20 mouse cellular contexts compared by ENCODE assay signal in the genomic region with DNA sequence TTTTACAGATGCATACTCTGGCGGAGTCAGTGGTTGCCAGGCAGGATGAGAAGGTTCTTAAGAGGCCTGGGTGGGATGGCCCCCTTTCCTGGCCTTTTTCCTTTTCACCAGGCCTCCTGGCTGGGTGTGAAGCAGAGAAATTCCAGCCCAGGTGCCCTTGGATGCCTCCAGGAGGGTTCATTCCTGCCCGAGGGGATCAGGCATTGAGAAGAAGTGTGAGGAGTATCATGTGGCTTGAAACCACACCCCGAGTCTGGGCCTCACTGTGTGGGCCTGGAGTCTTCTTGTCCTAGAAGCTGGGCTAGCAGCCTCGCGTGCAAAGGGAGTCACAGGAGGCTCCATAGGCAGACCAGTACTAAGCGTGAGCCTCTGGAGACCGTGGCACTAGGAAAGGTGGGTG. TPM values are rescaled to one million over a fixed set of nuclear protein-coding genes. Genes with fewer than 3 reads are reported as not detected.
DNase-seq lines count a peak whose midpoint lies in the region; ATAC-seq and TF ChIP-seq lines count a peak whose summit lies in the region.
"Had no signal": no experiment of that assay in that cellular context is flagged by ENCODE, and none has a peak within 500 bp of the region (broad histone marks: within the 10 kb centered on the region; RNA-seq: fewer than 3 reads in every experiment).

No protein-coding gene starts in this region.

- DNase-seq in forebrain, embryonic 10.5 days (ENCODE audit: extremely low spot score, low spot score): no peak
- no peak for DNase-seq in forebrain, embryonic 11.5 days (ENCODE audit: low spot score)
- DNase-seq in kidney, postnatal 36 days: no peak
- DNase-seq in MEL (ENCODE audit: low read depth, low spot score): peak; percentile 66
- no peak for DNase-seq in liver, embryonic 14.5 days (ENCODE audit: low read depth in 3 of 3, low spot score in 3 of 3)
- DNase-seq in ovary, postnatal 10 days (ENCODE audit: low spot score): no peak
- DNase-seq in spleen, postnatal 14 days (ENCODE audit: low spot score in 2 of 2): no peak
- DNase-seq: adrenal gland, adult 8-10 months; cerebellum, adult 11-12 months; gastrocnemius, postnatal 14 days; kidney, adult 11 months; kidney, postnatal 14 days; lung, embryonic 14.5 days; thymus, postnatal 25 days had no signal

- TF ChIP-seq POLR2A in MEL (IDR thresholded peaks at IDR 0.05; ENCODE audit: control insufficient read depth in 1 of 2, insufficient read depth in 1 of 2, low read depth in 1 of 2, low read length in 2 of 2, poor library complexity in 1 of 2): no peak

- ATAC-seq in forebrain, embryonic 11.5 days (replicated peaks; ENCODE audit: low FRiP score): no peak
- ATAC-seq in kidney, embryonic 15.5 days (replicated peaks; ENCODE audit: low FRiP score): no peak
- ATAC-seq in liver, embryonic 14.5 days (ENCODE audit: insufficient read depth): peak; percentile 44

- H3K4me3 ChIP-seq in forebrain, embryonic 10.5 days: no peak overlapping the region
- no peak overlapping the region for H3K4me3 ChIP-seq in forebrain, embryonic 11.5 days (ENCODE audit: low read depth, low read length)
- no peak overlapping the region for H3K4me3 ChIP-seq in kidney, embryonic 15.5 days (replicated peaks)
- H3K4me3 ChIP-seq in MEL (ENCODE audit: control insufficient read depth in 1 of 2, insufficient read depth in 1 of 2, low read depth in 2 of 2, low read length in 2 of 2): no peak overlapping the region
- no peak overlapping the region for H3K4me3 ChIP-seq in liver, embryonic 14.5 days (ENCODE audit: insufficient read depth in 1 of 2, low read depth in 2 of 2, low read length in 2 of 2)
- H3K4me3 ChIP-seq: heart, embryonic 12.5 days; hindbrain, embryonic 15.5 days; megakaryocyte, embryonic 14.5 days; stomach, embryonic 15.5 days had no signal

- TF ChIP-seq EP300 in MEL (IDR thresholded peaks at IDR 0.05; ENCODE audit: low read depth in 1 of 2, low read length in 2 of 2): 0 out of 4 replicates have a peak, but pooled peaks of 1 of the 2 experiments have one; percentile 15
- no peak for TF ChIP-seq EP300 in liver, embryonic 14.5 days (IDR thresholded peaks at IDR 0.05; ENCODE audit: low read depth)

- TF ChIP-seq CTCF in MEL (IDR thresholded peaks at IDR 0.05 in 2 of 3, conservative IDR thresholded peaks at IDR 0.05 in 1 of 3; ENCODE audit: control insufficient read depth in 1 of 3, insufficient read depth in 1 of 3, low read depth in 2 of 3, low read length in 3 of 3, poor library complexity in 1 of 3, severe bottlenecking in 1 of 3): no peak
- TF ChIP-seq CTCF in liver, embryonic 14.5 days (IDR thresholded peaks at IDR 0.05; ENCODE audit: low read depth): no peak

- H3K27ac ChIP-seq in forebrain, embryonic 10.5 days: peak overlapping the region; percentile 59
- no peak overlapping the region for H3K27ac ChIP-seq in forebrain, embryonic 11.5 days (ENCODE audit: low read depth, low read length)
- 0 out of 2 replicates have a peak overlapping the region, but pooled peaks have one; percentile 45 for H3K27ac ChIP-seq in kidney, embryonic 15.5 days
- peak overlapping the region; percentile 97 for H3K27ac ChIP-seq in MEL (ENCODE audit: control insufficient read depth, low read depth, low read length)
- peak overlapping the region; percentile 49 for H3K27ac ChIP-seq in liver, embryonic 14.5 days
- H3K27ac ChIP-seq: hindbrain, embryonic 15.5 days; stomach, embryonic 15.5 days had no signal

- peaks cover 48% of the 10 kb centered on the region for H3K4me1 ChIP-seq in forebrain, embryonic 10.5 days
- H3K4me1 ChIP-seq in forebrain, embryonic 11.5 days (replicated peaks; ENCODE audit: control insufficient read depth, insufficient read depth, low read length): peaks cover 15% of the 10 kb centered on the region; the same call in 1 of the 2 replicates
- peaks cover 55% of the 10 kb centered on the region for H3K4me1 ChIP-seq in kidney, embryonic 15.5 days
- peaks cover 35 to 57% of the 10 kb centered on the region in 2 experiments for H3K4me1 ChIP-seq in MEL (ENCODE audit: control insufficient read depth in 1 of 2, insufficient read depth in 2 of 2, low read length in 2 of 2)
- H3K4me1 ChIP-seq in liver, embryonic 14.5 days (replicated peaks; ENCODE audit: control insufficient read depth in 2 of 2, insufficient read depth in 2 of 2, low read length in 1 of 2): peaks cover 48 to 56% of the 10 kb centered on the region in 2 experiments

- no peaks in the 10 kb centered on the region for H3K9me3 ChIP-seq in forebrain, embryonic 10.5 days
- no peaks in the 10 kb centered on the region for H3K9me3 ChIP-seq in forebrain, embryonic 11.5 days (ENCODE audit: control insufficient read depth, low read length)
- no peaks in the 10 kb centered on the region for H3K9me3 ChIP-seq in kidney, embryonic 15.5 days (replicated peaks)
- no peaks in the 10 kb centered on the region for H3K9me3 ChIP-seq in MEL (replicated peaks; ENCODE audit: insufficient read depth, low read length)
- no peaks in the 10 kb centered on the region for H3K9me3 ChIP-seq in liver, embryonic 14.5 days (ENCODE audit: control insufficient read depth, low read length)
- H3K9me3 ChIP-seq: heart, embryonic 12.5 days; hindbrain, embryonic 15.5 days; megakaryocyte, embryonic 14.5 days; stomach, embryonic 15.5 days had no signal

- TF ChIP-seq RAD21 in MEL (IDR thresholded peaks at IDR 0.05; ENCODE audit: low read depth, low read length): no peak

- H3K36me3 ChIP-seq in forebrain, embryonic 10.5 days (replicated peaks): peaks cover 29% of the 10 kb centered on the region
- H3K36me3 ChIP-seq in forebrain, embryonic 11.5 days (ENCODE audit: control insufficient read depth, insufficient read depth, low read length): peaks cover 6% of the 10 kb centered on the region; the same call in 1 of the 2 replicates
- H3K36me3 ChIP-seq in kidney, embryonic 15.5 days: peaks cover 19% of the 10 kb centered on the region
- peaks cover 1 to 49% of the 10 kb centered on the region in 2 experiments for H3K36me3 ChIP-seq in MEL (ENCODE audit: control insufficient read depth in 1 of 2, insufficient read depth in 2 of 2, low read length in 2 of 2)
- H3K36me3 ChIP-seq in liver, embryonic 14.5 days (replicated peaks; ENCODE audit: control insufficient read depth, insufficient read depth, low read depth): no peaks in the 10 kb centered on the region; the same call in 1 of the 2 replicates

- H3K27me3 ChIP-seq in forebrain, embryonic 10.5 days (ENCODE audit: poor library complexity, severe bottlenecking): no peaks in the 10 kb centered on the region
- no peaks in the 10 kb centered on the region for H3K27me3 ChIP-seq in forebrain, embryonic 11.5 days (ENCODE audit: control insufficient read depth, insufficient read depth, low read length)
- no peaks in the 10 kb centered on the region for H3K27me3 ChIP-seq in kidney, embryonic 15.5 days
- H3K27me3 ChIP-seq in MEL (ENCODE audit: control insufficient read depth in 1 of 2, insufficient read depth in 2 of 2, low read length in 2 of 2): no peaks in the 10 kb centered on the region
- H3K27me3 ChIP-seq in liver, embryonic 14.5 days (ENCODE audit: control insufficient read depth, insufficient read depth, low read length): no peaks in the 10 kb centered on the region
- H3K27me3 ChIP-seq: CH12.LX; heart, embryonic 12.5 days; hindbrain, embryonic 15.5 days; megakaryocyte, embryonic 14.5 days; stomach, embryonic 15.5 days had no signal

- WGBS in forebrain, embryonic 10.5 days: 68% methylated on average over 7 of the region's 7 CpGs
- WGBS in forebrain, embryonic 11.5 days: 71% methylated on average over 7 of the region's 7 CpGs
- 66% methylated on average over 7 of the region's 7 CpGs for WGBS in kidney, embryonic 15.5 days
- 26% methylated on average over 7 of the region's 7 CpGs for WGBS in liver, embryonic 14.5 days (ENCODE audit: insufficient replicate concordance)

- no peak overlapping the region for H3K9ac ChIP-seq in forebrain, embryonic 11.5 days (ENCODE audit: low read length)
- H3K9ac ChIP-seq in kidney, embryonic 15.5 days: no peak overlapping the region
- peak overlapping the region; percentile 47 for H3K9ac ChIP-seq in MEL (ENCODE audit: control insufficient read depth, low read depth, low read length, poor library complexity, severe bottlenecking)
- peak overlapping the region; percentile 19 for H3K9ac ChIP-seq in liver, embryonic 14.5 days (replicated peaks)
- H3K9ac ChIP-seq: heart, embryonic 12.5 days; hindbrain, embryonic 15.5 days; lung, embryonic 14.5 days; stomach, embryonic 15.5 days had no signal

- H3K4me2 ChIP-seq in forebrain, embryonic 11.5 days (ENCODE audit: low read depth, low read length, severe bottlenecking): no peak overlapping the region
- H3K4me2 ChIP-seq in kidney, embryonic 15.5 days: no peak overlapping the region
- peak overlapping the region; percentile 50 for H3K4me2 ChIP-seq in liver, embryonic 14.5 days (ENCODE audit: low read depth)
- H3K4me2 ChIP-seq: heart, embryonic 12.5 days; hindbrain, embryonic 15.5 days; lung, embryonic 14.5 days; stomach, embryonic 15.5 days had no signal

- peaks cover 18% of the 10 kb centered on the region for H3K79me2 ChIP-seq in MEL (ENCODE audit: control insufficient read depth, insufficient read depth, low read length, poor library complexity)

RNA-seq across cellular contexts. Expression of a gene that starts 19.5 kb away (rescaled TPM):
- polyA plus RNA-seq in forebrain, embryonic 10.5 days (2016; fragmentation: Nextera tagmentation; extraction: Ambion mirVana): 14.7 and 16.5 TPM in 2 replicates
- polyA plus RNA-seq in forebrain, embryonic 11.5 days (2014; fragmentation: Nextera tagmentation; extraction: Ambion mirVana): 10.7 and 11.3 TPM in 2 replicates
- polyA plus RNA-seq in kidney, embryonic 15.5 days (2015; fragmentation: Nextera tagmentation; extraction: Ambion mirVana): 4.6 and 4.8 TPM in 2 replicates
- total RNA-seq in MEL (2012; rRNA removed): 5.8 and 5.9 TPM in 2 replicates
- 1 to 10 TPM in 1 of 2 experiments, not detected in 1; 9.5 TPM for polyA plus RNA-seq in MEL (2012; ENCODE audit: insufficient read depth in 1 of 2, insufficient read length in 2 of 2, low read depth in 1 of 2, low replicate concordance in 2 of 2, missing spikeins in 1 of 2)
- polyA plus RNA-seq in liver, embryonic 14.5 days (2012; rRNA removed): 2.0 and 2.2 TPM in 2 replicates
- 2.0 TPM in 2 replicates for polyA plus RNA-seq in liver, embryonic 14.5 days (2014; fragmentation: Nextera tagmentation; extraction: Ambion mirVana)

RNA-seq across cellular contexts. Expression of a gene that starts 23.0 kb away (rescaled TPM):
- 7.8 and 8.8 TPM in 2 replicates for polyA plus RNA-seq in forebrain, embryonic 10.5 days (2016; fragmentation: Nextera tagmentation; extraction: Ambion mirVana)
- 7.7 and 10.5 TPM in 2 replicates for polyA plus RNA-seq in forebrain, embryonic 11.5 days (2014; fragmentation: Nextera tagmentation; extraction: Ambion mirVana)
- 13.3 and 17.7 TPM in 2 replicates for polyA plus RNA-seq in kidney, embryonic 15.5 days (2015; fragmentation: Nextera tagmentation; extraction: Ambion mirVana)
- 2.6 and 3.3 TPM in 2 replicates for total RNA-seq in MEL (2012; rRNA removed)
- 1 to 10 TPM in 1 of 2 experiments, not detected in 1; 7.5 TPM for polyA plus RNA-seq in MEL (2012; ENCODE audit: insufficient read depth in 1 of 2, insufficient read length in 2 of 2, low read depth in 1 of 2, low replicate concordance in 2 of 2, missing spikeins in 1 of 2)
- polyA plus RNA-seq in liver, embryonic 14.5 days (2012; rRNA removed): 2.9 and 4.3 TPM in 2 replicates
- 1.6 TPM in 2 replicates for polyA plus RNA-seq in liver, embryonic 14.5 days (2014; fragmentation: Nextera tagmentation; extraction: Ambion mirVana)

RNA-seq across cellular contexts. Expression of a gene that starts 44.4 kb away (rescaled TPM):
- polyA plus RNA-seq in forebrain, embryonic 10.5 days (2016; fragmentation: Nextera tagmentation; extraction: Ambion mirVana): 1.2 and 1.6 TPM in 2 replicates
- polyA plus RNA-seq in forebrain, embryonic 11.5 days (2014; fragmentation: Nextera tagmentation; extraction: Ambion mirVana): 1.6 and 1.9 TPM in 2 replicates
- 0.44 and 0.73 TPM in 2 replicates for polyA plus RNA-seq in kidney, embryonic 15.5 days (2015; fragmentation: Nextera tagmentation; extraction: Ambion mirVana)
- 0.36 and 0.62 TPM in 2 replicates for total RNA-seq in MEL (2012; rRNA removed)
- under 1 TPM in 1 of 2 experiments, not detected in 1; 0.35 TPM for polyA plus RNA-seq in MEL (2012; ENCODE audit: insufficient read depth in 1 of 2, insufficient read length in 2 of 2, low read depth in 1 of 2, low replicate concordance in 2 of 2, missing spikeins in 1 of 2)
- polyA plus RNA-seq in liver, embryonic 14.5 days (2012; rRNA removed): 0.01 and 0.03 TPM in 2 replicates
- polyA plus RNA-seq in liver, embryonic 14.5 days (2014; fragmentation: Nextera tagmentation; extraction: Ambion mirVana): 0.05 and 0.06 TPM in 2 replicates

RNA-seq across cellular contexts. Expression of a gene that starts 50.4 kb away (rescaled TPM):
- 436 and 440 TPM in 2 replicates for polyA plus RNA-seq in forebrain, embryonic 10.5 days (2016; fragmentation: Nextera tagmentation; extraction: Ambion mirVana)
- polyA plus RNA-seq in forebrain, embryonic 11.5 days (2014; fragmentation: Nextera tagmentation; extraction: Ambion mirVana): 379 and 399 TPM in 2 replicates
- polyA plus RNA-seq in kidney, embryonic 15.5 days (2015; fragmentation: Nextera tagmentation; extraction: Ambion mirVana): 360 and 379 TPM in 2 replicates
- 137 and 166 TPM in 2 replicates for total RNA-seq in MEL (2012; rRNA removed)
- polyA plus RNA-seq in MEL (2012; ENCODE audit: insufficient read depth in 1 of 2, insufficient read length in 2 of 2, low read depth in 1 of 2, low replicate concordance in 2 of 2, missing spikeins in 1 of 2): 1,000 to 10,000 TPM in 1 of 2 experiments, 100 to 1,000 TPM in 1; 297 to 2,006 TPM
- 34.6 and 65.1 TPM in 2 replicates for polyA plus RNA-seq in liver, embryonic 14.5 days (2012; rRNA removed)
- 208 and 218 TPM in 2 replicates for polyA plus RNA-seq in liver, embryonic 14.5 days (2014; fragmentation: Nextera tagmentation; extraction: Ambion mirVana)

Comparison
In these comparisons a context has a peak if more than half of its experiments do, and no peak if none do; other contexts are left out.
1. H3K9ac ChIP-seq: peak in MEL (single experiment) and liver, embryonic 14.5 days (single experiment); none in forebrain, embryonic 11.5 days (single experiment) and kidney, embryonic 15.5 days (single experiment).